Mouse (Mus musculus): ENCODE results near the gene Dio1.

DNA sequence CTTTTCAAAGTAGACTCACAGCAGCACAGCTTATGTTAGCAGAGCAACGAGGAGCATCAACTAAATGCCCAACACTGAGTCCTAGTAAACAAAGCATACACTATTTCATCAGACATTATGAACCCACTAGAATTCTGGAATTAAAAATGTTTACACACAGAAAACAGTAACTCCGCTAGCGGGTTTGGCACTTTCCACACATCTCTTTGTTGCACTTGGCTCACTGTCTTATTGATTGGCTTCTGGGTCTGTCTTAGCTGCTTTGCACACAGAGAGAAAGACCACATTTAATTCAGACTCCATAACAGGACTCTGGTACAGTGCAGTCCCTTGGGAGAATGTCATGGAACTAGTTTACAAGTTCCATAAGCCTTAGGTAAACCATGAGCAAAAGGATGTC, 58.9 kb downstream of the Dio1 start:
- TF ChIP-seq CTCF (IDR thresholded peaks at IDR 0.05; ENCODE audit: extremely low read depth, insufficient read depth, insufficient read length, insufficient replicate concordance) (no peak), POLR2A (IDR thresholded peaks at IDR 0.05; ENCODE audit: low read depth, low read length) (no peak)

Data from spleen, adult 2 months (tissue).